Mouse (Mus musculus): Measurements from ENCODE around the gene Pxn.

- TF ChIP-seq POLR2A (IDR thresholded peaks at IDR 0.05; ENCODE audit: extremely low read depth, insufficient read depth, low read length), result no peak
- no peak for TF ChIP-seq CTCF (IDR thresholded peaks at IDR 0.05; ENCODE audit: extremely low read depth, insufficient read depth, low read length)
Measured at GRCm38 (mm10) chr5:115586780-115587179, 80.3 kb downstream of the Pxn start.

Data from cortical plate, adult 2 months (tissue).